Mouse (Mus musculus) kidney, adult 2 months (tissue): ENCODE measurements around the gene Fam169a. TPM values are rescaled to one million over a fixed set of nuclear protein-coding genes. Genes with fewer than 3 reads are reported as not detected.
A peak's percentile ranks its signal among the peaks of the same experiment; 100 is the strongest.
"Not testable (repeated sequence)": the region's sequence is repeated elsewhere in the genome, so short reads cannot be mapped to it uniquely, and the experiment has no call there.

ENCODE experiments used
- DNase-seq: peaks from one replicate; pipeline ENCODE4 v3.0.0; 2021
- H3K27ac ChIP-seq: fragments of 200-500 bp; 2 replicates; pipeline ENCODE4 v1.5.1; 2012; ENCODE audit warnings: low read depth, low read length, control low read depth, inconsistent platforms; ENCODE audit not compliant: insufficient read depth
- H3K27me3 ChIP-seq: fragments of 200-500 bp; replicated peaks from 2 replicates; pipeline ENCODE4 v1.6.1; 2012; ENCODE audit warnings: mild to moderate bottlenecking, moderate library complexity, low read length, inconsistent platforms; ENCODE audit not compliant: control insufficient read depth, insufficient read depth
- H3K36me3 ChIP-seq: fragments of 200-500 bp; 2 replicates; pipeline ENCODE4 v1.6.1; 2012; ENCODE audit warnings: mild to moderate bottlenecking, moderate library complexity, low read length, inconsistent platforms; ENCODE audit not compliant: control insufficient read depth, insufficient read depth
- H3K4me1 ChIP-seq: fragments of 200-500 bp; 2 replicates; pipeline ENCODE4 v1.6.1; 2011; ENCODE audit warnings: low read length; ENCODE audit not compliant: control insufficient read depth, insufficient read depth
- H3K4me3 ChIP-seq: fragments of 200-500 bp; 2 replicates; pipeline ENCODE4 v1.5.1; 2011; ENCODE audit warnings: mild to moderate bottlenecking, low read depth, low read length, control low read depth; ENCODE audit not compliant: insufficient read depth
- CTCF ChIP-seq: fragments of 200-500 bp; conservative IDR thresholded peaks from 2 replicates; pipeline ENCODE4 v1.5.1; 2011; ENCODE audit warnings: low read depth, mild to moderate bottlenecking, control low read depth, low read length, moderate library complexity, mixed read lengths; ENCODE audit not compliant: insufficient read depth, insufficient read length
- POLR2A ChIP-seq: fragments of 200-500 bp; IDR thresholded peaks from one replicate; pipeline ENCODE4 v1.6.1; 2011; ENCODE audit warnings: low read depth, low read length, control low read depth
- WGBS: fragments of 180-500 bp; shearing (Covaris S2); methylation state at CpG from one replicate; pipeline ENCODE4 v1.1.7; 2018; 5-methylcytosine and 5-hydroxymethylcytosine counted together
- polyA plus RNA-seq: library from polyadenylated mRNA; depleted of rRNA; stranded (reverse); fragments of >200 nt; gene quantifications from 2 replicates; pipeline ENCODE4 v1.2.3, GENCODE M21; 2012

Fam169a gene
- polyA plus RNA-seq, 1 experiment = 0.06 TPM

DNA sequence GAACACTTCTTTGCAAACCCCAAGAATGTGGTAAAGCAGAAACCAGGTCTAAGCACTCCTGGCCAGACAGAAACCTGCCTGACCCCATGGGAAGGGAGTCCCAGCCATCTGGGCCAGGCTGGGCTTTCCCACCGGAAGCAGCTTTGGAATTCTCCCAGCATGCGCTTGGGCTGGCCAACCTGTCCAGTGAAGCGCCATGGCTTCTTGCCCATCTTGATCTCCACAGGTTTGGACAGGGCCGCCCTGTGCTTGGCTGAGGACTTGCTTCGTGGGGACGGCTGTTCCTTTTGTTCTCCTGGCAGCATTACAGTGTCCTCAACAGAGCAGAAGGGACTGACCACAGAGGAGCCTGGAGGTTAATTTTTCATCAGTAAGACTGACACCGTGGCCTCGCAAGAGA is 13.2 kb upstream of the Fam169a start:
- peak; percentile 10 for DNase-seq
- no peaks in the 10 kb centered on the region for H3K4me1 ChIP-seq
- TF ChIP-seq POLR2A (no peak), CTCF (no peak)
- H3K36me3 ChIP-seq = no peaks in the 10 kb centered on the region
- no peak overlapping the region for H3K27ac ChIP-seq
- H3K4me3 ChIP-seq = no peak overlapping the region
- 53% methylated on average over 8 of the region's 8 CpGs for WGBS
- no peaks in the 10 kb centered on the region for H3K27me3 ChIP-seq

DNA sequence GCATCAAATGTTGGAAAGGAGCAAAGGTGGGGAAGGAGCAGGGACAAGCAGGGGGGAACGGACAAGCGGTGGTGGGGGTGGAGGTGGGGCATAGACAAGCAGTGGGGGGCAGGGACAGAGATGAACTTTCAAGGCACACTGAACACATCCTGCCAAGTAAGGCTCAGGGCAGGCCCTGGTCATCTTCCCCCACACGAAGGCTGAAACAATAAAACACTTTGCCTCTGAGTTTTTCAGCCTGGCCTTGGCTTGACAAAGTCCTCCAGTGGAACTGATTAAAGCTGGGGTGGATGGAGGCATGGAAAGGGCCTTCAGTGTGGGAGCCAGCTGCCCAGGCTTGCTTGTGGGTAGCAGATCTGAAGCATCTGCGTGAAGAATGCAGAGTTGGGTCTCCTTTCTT is 9.3 kb upstream of the Fam169a start:
- Histone ChIP-seq H3K4me1 (no peaks in the 10 kb centered on the region), H3K4me3 (no peak overlapping the region), H3K27me3 (no peaks in the 10 kb centered on the region; the same call in 1 of the 2 replicates), H3K27ac (no peak overlapping the region), H3K36me3 (no peaks in the 10 kb centered on the region)
- WGBS = 38% methylated on average over 4 of the region's 4 CpGs
- TF ChIP-seq POLR2A (no peak), CTCF (no peak)
- no peak for DNase-seq

DNA sequence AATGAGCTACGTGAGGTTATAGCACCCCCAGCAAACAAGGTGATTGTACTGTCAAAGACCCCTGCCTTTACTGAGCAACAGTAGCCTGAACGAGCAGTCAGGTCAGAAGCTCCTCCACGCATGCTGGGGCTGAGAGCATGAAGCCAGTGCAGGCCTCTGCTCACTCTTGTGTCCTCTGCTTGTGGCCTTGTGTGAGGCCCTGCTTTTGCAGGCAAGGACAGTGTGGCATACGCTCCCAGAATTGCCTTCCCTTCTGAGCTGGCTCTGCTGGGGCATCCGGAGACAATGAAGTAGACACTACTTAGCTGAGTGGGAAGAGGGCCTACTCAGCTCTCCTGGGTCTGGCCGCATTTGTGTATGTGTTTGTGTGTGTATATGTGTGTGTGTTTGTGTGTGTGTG is 7.3 kb upstream of the Fam169a start:
- TF ChIP-seq POLR2A = no peak
- no peak for TF ChIP-seq CTCF
- Histone ChIP-seq H3K36me3 (no peaks in the 10 kb centered on the region), H3K4me3 (no peak overlapping the region), H3K4me1 (no peaks in the 10 kb centered on the region), H3K27me3 (no peaks in the 10 kb centered on the region; the same call in 1 of the 2 replicates), H3K27ac (no peak overlapping the region)
- 92% methylated on average over 6 of the region's 6 CpGs for WGBS
- DNase-seq = no peak

DNA sequence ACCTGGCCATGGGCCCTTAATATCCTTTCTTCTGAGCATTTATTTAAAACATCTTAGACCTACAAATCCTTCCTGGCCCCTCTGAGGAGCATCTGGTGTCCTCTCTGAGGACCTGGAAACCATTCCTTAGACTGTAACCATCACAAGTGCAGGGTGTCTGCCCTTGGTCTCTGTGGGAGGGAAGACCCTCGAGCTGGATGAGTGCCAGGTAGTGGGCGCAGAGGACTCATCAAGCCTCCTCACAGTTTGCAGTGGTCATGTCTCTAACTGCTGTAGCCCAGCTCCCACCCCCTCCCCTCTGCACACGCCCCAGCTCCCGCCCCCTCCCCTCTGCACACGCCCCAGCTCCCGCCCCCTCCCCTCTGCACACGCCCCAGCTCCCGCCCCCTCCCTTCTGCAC is 6.8 kb upstream of the Fam169a start:
- Histone ChIP-seq H3K27me3 (no peaks in the 10 kb centered on the region; the same call in 1 of the 2 replicates), H3K27ac (no peak overlapping the region), H3K4me3 (no peak overlapping the region), H3K36me3 (no peaks in the 10 kb centered on the region), H3K4me1 (no peaks in the 10 kb centered on the region)
- TF ChIP-seq POLR2A = no peak
- no peak for TF ChIP-seq CTCF
- no peak for DNase-seq
- 77% methylated on average over 5 of the region's 8 CpGs for WGBS

DNA sequence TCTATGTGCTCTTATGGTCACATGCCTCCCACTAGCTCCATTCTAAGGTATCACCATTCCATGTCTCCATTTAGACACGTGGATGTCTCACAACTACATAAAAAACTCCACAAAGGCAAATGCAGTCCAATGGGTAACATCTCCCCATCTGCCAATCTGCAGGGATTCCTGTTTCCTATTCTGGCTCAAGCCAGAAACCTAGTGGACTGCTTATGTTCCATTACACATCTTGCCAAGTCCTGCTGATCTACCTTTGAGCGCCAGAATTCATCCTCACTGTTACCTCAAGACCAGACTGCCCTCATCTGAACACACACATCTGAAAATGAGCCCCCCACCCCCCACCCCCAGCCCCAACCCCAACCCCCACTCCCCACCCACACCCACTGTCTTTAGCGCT is 4.9 kb upstream of the Fam169a start:
- no peak overlapping the region for H3K27ac ChIP-seq
- no peak for TF ChIP-seq POLR2A
- TF ChIP-seq CTCF = no peak
- WGBS = 96% methylated on average over 3 of the region's 3 CpGs
- no peaks in the 10 kb centered on the region for H3K4me1 ChIP-seq
- DNase-seq = no peak
- no peaks in the 10 kb centered on the region for H3K36me3 ChIP-seq
- H3K4me3 ChIP-seq = no peak overlapping the region
- no peaks in the 10 kb centered on the region; the same call in 1 of the 2 replicates for H3K27me3 ChIP-seq

DNA sequence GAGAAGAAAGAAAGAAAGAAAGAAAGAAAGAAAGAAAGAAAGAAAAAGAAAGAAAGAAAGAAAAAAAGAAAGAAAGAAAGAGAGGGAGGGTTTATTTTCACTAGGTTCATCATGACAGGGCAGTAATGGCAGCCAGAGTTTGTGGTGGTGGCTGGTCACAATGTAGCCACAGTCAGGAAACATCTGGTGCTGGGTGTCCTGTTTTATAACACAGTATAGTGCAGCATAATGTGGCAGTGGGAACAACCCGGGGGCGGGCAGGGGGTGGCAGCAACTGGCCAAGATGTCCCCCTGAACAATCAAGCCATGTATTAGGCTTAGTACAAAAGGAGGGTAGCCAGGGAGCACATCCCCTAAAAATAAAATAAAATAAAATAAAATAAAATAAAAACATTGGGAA is 3.7 kb upstream of the Fam169a start:
- no peaks in the 10 kb centered on the region; the same call in 1 of the 2 replicates for H3K27me3 ChIP-seq
- no peaks in the 10 kb centered on the region for H3K36me3 ChIP-seq
- DNase-seq = no peak
- no peak overlapping the region for H3K27ac ChIP-seq
- WGBS = 66% methylated on average over 2 of the region's 2 CpGs
- no peak for TF ChIP-seq POLR2A
- TF ChIP-seq CTCF = no peak
- no peak overlapping the region for H3K4me3 ChIP-seq
- H3K4me1 ChIP-seq = no peaks in the 10 kb centered on the region

DNA sequence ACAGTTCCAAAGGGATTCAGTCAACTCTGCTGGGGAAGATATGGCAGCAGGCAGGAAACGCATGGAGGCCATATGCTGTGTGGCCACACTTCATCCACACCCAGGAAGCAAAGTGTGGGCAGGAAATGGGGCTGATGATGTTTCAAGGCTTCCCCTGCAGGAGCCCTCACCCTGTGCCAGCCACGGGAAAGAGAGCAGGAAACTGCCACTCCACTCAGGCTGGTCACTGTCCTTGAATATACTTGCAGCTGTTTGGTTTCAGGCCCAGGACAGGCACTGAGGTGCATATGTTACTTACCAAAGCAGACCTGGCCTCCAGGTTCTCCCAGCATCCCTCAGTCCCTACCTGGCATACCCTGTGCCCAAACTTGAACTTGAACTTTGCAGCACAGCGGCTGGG is 2.7 kb upstream of the Fam169a start:
- Histone ChIP-seq H3K36me3 (no peaks in the 10 kb centered on the region), H3K27me3 (no peaks in the 10 kb centered on the region; the same call in 1 of the 2 replicates), H3K4me1 (no peaks in the 10 kb centered on the region), H3K27ac (no peak overlapping the region), H3K4me3 (no peak overlapping the region)
- no peak for DNase-seq
- 62% methylated on average over 3 of the region's 3 CpGs for WGBS
- TF ChIP-seq POLR2A = no peak
- no peak for TF ChIP-seq CTCF

DNA sequence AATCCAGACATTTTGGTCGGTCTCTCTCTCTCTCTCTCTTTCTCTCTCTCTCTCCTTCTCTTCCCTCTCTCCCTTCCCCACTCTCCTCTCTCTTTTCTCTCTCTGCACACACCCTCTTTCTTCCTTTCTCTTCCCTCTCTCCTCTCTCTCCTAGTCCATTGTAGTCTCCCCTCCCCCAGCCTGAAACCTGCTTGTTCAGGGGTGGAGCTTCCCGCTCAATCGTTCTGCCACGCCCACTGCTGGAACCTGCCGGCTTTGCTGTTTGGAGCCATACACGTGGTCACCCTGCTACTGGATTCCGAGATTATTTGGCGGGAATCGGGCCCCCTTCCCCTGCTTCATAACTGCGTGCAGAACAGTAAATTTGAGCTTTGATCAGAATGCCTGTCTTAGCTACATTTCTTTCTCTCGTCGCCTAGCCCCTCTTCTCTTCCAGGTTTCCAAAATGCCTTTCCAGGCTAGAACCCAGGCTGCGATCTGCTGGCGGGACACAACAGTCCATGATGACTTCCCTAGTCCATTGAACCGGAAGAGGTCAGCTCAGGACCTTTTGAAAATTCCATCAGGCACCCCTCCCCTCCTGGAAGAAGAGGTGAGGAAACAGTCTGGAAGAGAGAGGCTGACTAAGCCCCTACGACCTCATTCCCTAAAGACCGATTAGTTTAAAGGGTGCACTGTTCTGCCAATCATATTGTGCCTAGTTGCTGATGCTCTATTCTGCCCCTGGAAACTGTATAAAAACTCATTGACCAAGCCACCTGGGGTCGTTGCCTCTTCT is 2.1 kb upstream of the Fam169a start:
- H3K4me1 ChIP-seq, DNase-seq, H3K27ac ChIP-seq, H3K4me3 ChIP-seq, H3K36me3 ChIP-seq, H3K27me3 ChIP-seq: not testable (repeated sequence)
- 57% methylated on average over 18 of the region's 18 CpGs for WGBS
